In genomic region chr16:8767133-8768052, GRCm38 (mm10) we compare ENCODE assay signal across 17 mouse cellular contexts. TPM values are rescaled to one million over a fixed set of nuclear protein-coding genes. Genes with fewer than 3 reads are reported as not detected.
DNase-seq lines count a peak whose midpoint lies in the region; ATAC-seq and TF ChIP-seq lines count a peak whose summit lies in the region.
"Had no signal": no experiment of that assay in that cellular context is flagged by ENCODE, and none has a peak within 500 bp of the region (broad histone marks: within the 10 kb centered on the region; RNA-seq: fewer than 3 reads in every experiment).

No protein-coding gene starts in this region.

- peak; percentile 69; the same call in 1 of the 2 replicates for ATAC-seq in frontal cortex, adult (ENCODE audit: low TSS enrichment)
- ATAC-seq in erythroblast, adult 5-6 weeks (replicated peaks; ENCODE audit: low FRiP score, poor library complexity, severe bottlenecking), result peak; percentile 75
- peak; percentile 78 for ATAC-seq in liver, embryonic 14.5 days (ENCODE audit: insufficient read depth)
- no peak for ATAC-seq in forebrain, embryonic 12.5 days (ENCODE audit: low FRiP score)
- ATAC-seq in midbrain, embryonic 11.5 days (ENCODE audit: low FRiP score), result no peak
- ATAC-seq: forebrain, postnatal 0 days; hindbrain, embryonic 16.5 days had no signal

- WGBS in liver, embryonic 14.5 days (ENCODE audit: insufficient replicate concordance), result 41% methylated on average over 11 of the region's 11 CpGs
- 87% methylated on average over 11 of the region's 11 CpGs for WGBS in forebrain, embryonic 12.5 days
- WGBS in midbrain, embryonic 11.5 days, result 91% methylated on average over 11 of the region's 11 CpGs

- no peaks in the 10 kb centered on the region for H3K27me3 ChIP-seq in E14TG2a.4 (ENCODE audit: insufficient read depth, low read length)
- H3K27me3 ChIP-seq in liver, embryonic 14.5 days (ENCODE audit: control insufficient read depth, insufficient read depth, low read length), result no peaks in the 10 kb centered on the region
- no peaks in the 10 kb centered on the region; the same call in 1 of the 2 replicates for H3K27me3 ChIP-seq in forebrain, embryonic 12.5 days
- H3K27me3 ChIP-seq in midbrain, embryonic 11.5 days (ENCODE audit: control insufficient read depth, insufficient read depth, low read length), result no peaks in the 10 kb centered on the region
- H3K27me3 ChIP-seq: limb, embryonic 15.5 days; neural tube, embryonic 12.5 days had no signal

- TF ChIP-seq EP300 in liver, embryonic 14.5 days (IDR thresholded peaks at IDR 0.05; ENCODE audit: low read depth), result 0 out of 2 replicates have a peak, but pooled peaks have one; percentile 41

- peaks cover 64% of the 10 kb centered on the region for H3K36me3 ChIP-seq in E14TG2a.4 (ENCODE audit: insufficient read depth, low read length)
- H3K36me3 ChIP-seq in liver, embryonic 14.5 days (replicated peaks; ENCODE audit: control insufficient read depth, insufficient read depth, low read depth), result no peaks in the 10 kb centered on the region
- no peaks in the 10 kb centered on the region for H3K36me3 ChIP-seq in forebrain, embryonic 12.5 days (replicated peaks)
- no peaks in the 10 kb centered on the region for H3K36me3 ChIP-seq in midbrain, embryonic 11.5 days (ENCODE audit: control insufficient read depth, insufficient read depth, low read length)
- H3K36me3 ChIP-seq: limb, embryonic 15.5 days; neural tube, embryonic 12.5 days had no signal

- H3K9me3 ChIP-seq in E14TG2a.4 (ENCODE audit: low read length), result no peaks in the 10 kb centered on the region
- no peaks in the 10 kb centered on the region for H3K9me3 ChIP-seq in liver, embryonic 14.5 days (ENCODE audit: control insufficient read depth, low read length)
- no peaks in the 10 kb centered on the region for H3K9me3 ChIP-seq in forebrain, embryonic 12.5 days
- no peaks in the 10 kb centered on the region for H3K9me3 ChIP-seq in midbrain, embryonic 11.5 days (ENCODE audit: control insufficient read depth, low read length)
- H3K9me3 ChIP-seq: limb, embryonic 15.5 days; neural tube, embryonic 12.5 days had no signal

- peaks cover 92% of the 10 kb centered on the region for H3K4me1 ChIP-seq in E14TG2a.4 (replicated peaks; ENCODE audit: low read depth, low read length)
- H3K4me1 ChIP-seq in liver, embryonic 14.5 days (replicated peaks; ENCODE audit: control insufficient read depth in 2 of 2, insufficient read depth in 2 of 2, low read length in 1 of 2), result peaks cover 53 to 63% of the 10 kb centered on the region in 2 experiments
- no peaks in the 10 kb centered on the region for H3K4me1 ChIP-seq in forebrain, embryonic 12.5 days
- H3K4me1 ChIP-seq in midbrain, embryonic 11.5 days (ENCODE audit: control insufficient read depth, insufficient read depth, low read length), result no peaks in the 10 kb centered on the region
- H3K4me1 ChIP-seq: neural tube, embryonic 12.5 days had no signal

- H3K9ac ChIP-seq in liver, embryonic 14.5 days (replicated peaks), result peak overlapping the region; percentile 76
- no peak overlapping the region for H3K9ac ChIP-seq in forebrain, embryonic 12.5 days
- no peak overlapping the region for H3K9ac ChIP-seq in midbrain, embryonic 11.5 days (ENCODE audit: low read length)
- H3K9ac ChIP-seq: forebrain, postnatal 0 days; limb, embryonic 15.5 days; neural tube, embryonic 12.5 days had no signal

- peak overlapping the region; percentile 80 for H3K4me2 ChIP-seq in liver, embryonic 14.5 days (ENCODE audit: low read depth)
- H3K4me2 ChIP-seq in forebrain, embryonic 12.5 days, result no peak overlapping the region
- no peak overlapping the region for H3K4me2 ChIP-seq in midbrain, embryonic 11.5 days
- H3K4me2 ChIP-seq: limb, embryonic 15.5 days; neural tube, embryonic 12.5 days had no signal

- peak overlapping the region; percentile 60 for H3K4me3 ChIP-seq in E14TG2a.4 (replicated peaks; ENCODE audit: low read length)
- peak overlapping the region; percentile 26 to 33 for H3K4me3 ChIP-seq in liver, embryonic 14.5 days (ENCODE audit: insufficient read depth in 1 of 2, low read depth in 2 of 2, low read length in 2 of 2)
- no peak overlapping the region for H3K4me3 ChIP-seq in forebrain, embryonic 12.5 days (replicated peaks)
- H3K4me3 ChIP-seq in midbrain, embryonic 11.5 days (ENCODE audit: low read depth, low read length), result no peak overlapping the region
- H3K4me3 ChIP-seq: limb, embryonic 15.5 days; neural tube, embryonic 12.5 days had no signal

- DNase-seq in frontal cortex, postnatal 25 days (ENCODE audit: low spot score in 2 of 2), result no peak
- peak in 1 of 3 experiments; percentile 59 for DNase-seq in liver, embryonic 14.5 days (ENCODE audit: low read depth in 3 of 3, low spot score in 3 of 3)
- DNase-seq in midbrain, embryonic 11.5 days (ENCODE audit: low spot score, missing footprints), result no peak
- no peak for DNase-seq in urinary bladder, postnatal 10 days (ENCODE audit: low spot score)
- DNase-seq: adrenal gland, postnatal 25 days; forebrain, postnatal 0 days; kidney, adult 2 months; lung, postnatal 4 days; thymus, postnatal 36 days had no signal

- TF ChIP-seq CTCF in E14TG2a.4 (conservative IDR thresholded peaks at IDR 0.05; ENCODE audit: low read length), result no peak
- no peak for TF ChIP-seq CTCF in liver, embryonic 14.5 days (IDR thresholded peaks at IDR 0.05; ENCODE audit: low read depth)

- H3K27ac ChIP-seq in liver, embryonic 14.5 days, result peak overlapping the region; percentile 72
- no peak overlapping the region for H3K27ac ChIP-seq in forebrain, embryonic 12.5 days
- no peak overlapping the region for H3K27ac ChIP-seq in midbrain, embryonic 11.5 days (ENCODE audit: low read depth, low read length)
- H3K27ac ChIP-seq: limb, embryonic 15.5 days; neural tube, embryonic 12.5 days; stomach, postnatal 0 days had no signal

RNA-seq across cellular contexts. Expression of gene Usp7, which starts 24.7 kb away (rescaled TPM):
- 545 and 592 TPM in 2 replicates for total RNA-seq in erythroblast, adult 5-6 weeks (2015; ENCODE audit: low replicate concordance)
- 1,042 and 1,164 TPM in 2 replicates for total RNA-seq in erythroblast, adult 5-6 weeks (2017; ENCODE audit: low replicate concordance)
- 37.6 and 57.5 TPM in 2 replicates for polyA plus RNA-seq in liver, embryonic 14.5 days (2012; rRNA removed)
- polyA plus RNA-seq in liver, embryonic 14.5 days (2014; fragmentation: Nextera tagmentation; extraction: Ambion mirVana), result 35.5 and 41.9 TPM in 2 replicates
- 40.3 and 41.8 TPM in 2 replicates for polyA plus RNA-seq in forebrain, embryonic 12.5 days (2016; fragmentation: Nextera tagmentation; extraction: Ambion mirVana)
- 35.7 and 41.0 TPM in 2 replicates for polyA plus RNA-seq in midbrain, embryonic 11.5 days (2014; fragmentation: Nextera tagmentation; extraction: Ambion mirVana)

Comparison
In these comparisons a context has a peak if more than half of its experiments do, and no peak if none do; other contexts are left out.
1. ATAC-seq: peak in frontal cortex, adult (single experiment), erythroblast, adult 5-6 weeks (single experiment) and liver, embryonic 14.5 days (single experiment); none in forebrain, embryonic 12.5 days (single experiment) and midbrain, embryonic 11.5 days (single experiment).
2. H3K4me3 ChIP-seq: peak in E14TG2a.4 (single experiment) and liver, embryonic 14.5 days (2 of 2); none in forebrain, embryonic 12.5 days (single experiment) and midbrain, embryonic 11.5 days (single experiment).